Mouse (Mus musculus): ENCODE data around the gene Skp1a.
"Not testable (repeated sequence)": the region's sequence is repeated elsewhere in the genome, so short reads cannot be mapped to it uniquely, and the experiment has no call there.

The Skp1a gene

DNA sequence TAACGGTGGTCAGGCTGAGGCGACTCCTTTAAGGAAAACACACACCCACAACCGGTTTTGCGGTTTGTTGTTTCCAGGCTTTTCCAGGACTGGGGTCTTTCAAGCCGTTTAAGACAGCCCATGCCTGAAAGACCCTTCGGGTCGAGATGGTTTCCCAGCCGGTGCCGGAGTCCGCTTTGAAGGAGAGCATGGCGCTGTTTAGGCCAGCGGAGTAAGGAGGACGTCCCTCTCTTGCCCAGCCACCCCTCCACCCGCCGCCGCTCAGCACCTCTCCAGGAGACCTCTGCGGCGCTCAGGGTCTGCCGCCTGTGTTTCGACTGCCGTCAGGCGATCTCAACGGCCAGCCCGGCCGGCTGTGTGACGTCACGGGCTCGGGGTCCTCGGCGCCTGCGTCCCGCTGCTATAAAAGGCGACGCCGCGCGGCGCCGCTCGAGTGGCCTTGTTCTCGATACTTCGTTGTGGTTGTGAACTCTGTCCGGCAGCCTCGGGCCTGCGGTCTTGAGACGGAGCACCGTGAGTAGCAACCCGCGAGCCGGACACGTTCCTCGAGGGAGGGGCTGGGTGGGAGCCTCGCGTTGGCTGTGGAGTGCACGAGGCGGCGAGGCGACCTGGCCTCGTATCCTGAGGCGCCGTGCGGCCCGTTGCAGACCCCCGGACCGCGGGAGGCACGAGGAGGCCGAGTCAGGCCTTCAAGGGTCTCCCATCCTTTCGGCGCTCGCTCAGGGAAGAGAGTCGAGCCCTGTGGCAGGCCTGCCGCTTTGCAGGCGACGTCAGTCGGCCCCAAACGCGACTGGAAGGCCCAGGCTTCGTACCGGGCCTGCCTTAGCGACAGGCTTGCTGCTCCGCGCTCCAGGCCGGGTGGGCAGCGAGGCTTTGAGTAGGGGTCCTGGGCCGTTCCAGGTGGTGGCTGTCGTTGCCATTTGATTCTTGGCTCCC lies at the start of gene Skp1a:
Skp1a (plus strand) TSS at position 390 of the 936 bp plus-strand sequence.
- peak; percentile 93 for DNase-seq

DNA sequence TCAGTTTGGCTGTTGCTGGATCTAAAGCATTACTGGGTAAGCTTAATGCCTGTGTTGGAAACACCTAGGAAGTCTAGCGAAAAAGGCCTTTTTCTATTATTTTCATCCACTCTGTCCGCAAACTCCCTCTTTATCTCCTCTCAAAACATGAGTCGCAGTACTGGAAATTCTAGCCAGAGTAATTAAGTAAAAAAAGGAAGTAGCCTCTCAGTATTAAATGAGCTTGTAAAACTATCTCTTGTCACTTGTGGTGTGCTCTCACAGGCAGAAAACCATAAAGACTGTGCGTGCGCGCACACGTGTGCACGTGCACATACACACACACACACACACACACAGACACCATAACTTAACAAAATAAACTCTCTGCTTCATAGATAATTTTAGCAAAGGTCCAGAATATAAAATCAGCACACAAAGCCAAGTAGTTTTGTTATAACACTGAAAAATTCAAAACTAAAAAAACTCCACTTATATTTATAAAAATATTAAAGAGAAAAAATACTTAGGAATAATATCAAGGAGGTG lies 35.2 kb upstream of the Skp1a start:
- not testable (repeated sequence) for DNase-seq

DNA sequence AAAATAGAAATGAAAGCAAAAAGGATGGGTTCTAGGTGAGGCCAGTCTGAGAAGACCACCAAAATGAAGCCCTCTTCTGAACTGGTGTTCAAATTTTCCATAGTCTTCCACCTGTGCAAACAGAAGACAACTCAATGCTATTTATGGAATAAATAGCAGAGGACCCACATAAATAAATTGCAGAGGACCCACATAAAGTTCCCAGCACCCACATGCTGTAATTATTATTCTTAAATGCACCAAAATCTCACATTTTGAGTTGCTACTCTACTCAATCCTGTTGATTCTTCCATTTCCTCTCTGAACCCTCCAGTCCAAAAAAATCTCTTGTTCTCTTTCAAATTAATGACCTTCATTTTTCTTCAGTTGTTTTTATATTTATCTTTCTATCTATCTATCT lies 17.9 kb upstream of the Skp1a start, which contains the start of gene Olfr1371:
Olfr1371 (minus strand) TSS at position 101 of the 400 bp plus-strand sequence.
- DNase-seq = no peak

DNA sequence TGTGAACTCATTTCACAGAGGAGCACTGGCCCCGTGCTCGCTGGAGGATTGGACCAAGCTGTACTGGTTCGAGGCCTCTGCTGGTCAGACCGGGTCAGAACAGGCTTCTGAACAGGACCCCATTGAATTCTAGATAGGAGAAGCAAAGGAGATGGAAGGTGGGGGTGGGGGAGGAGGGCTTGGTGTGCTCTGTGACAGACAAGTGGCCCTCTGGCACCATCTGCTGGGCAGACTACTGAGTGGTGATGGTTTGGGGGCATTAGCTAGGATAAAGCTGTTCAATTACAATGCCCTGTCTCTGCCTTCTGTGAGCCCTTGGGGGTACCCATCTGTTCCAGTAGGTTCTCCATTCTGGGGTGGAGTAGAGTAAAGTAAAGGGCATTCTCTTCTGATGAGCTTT lies 11.5 kb upstream of the Skp1a start:
- peak; percentile 83 for DNase-seq

DNA sequence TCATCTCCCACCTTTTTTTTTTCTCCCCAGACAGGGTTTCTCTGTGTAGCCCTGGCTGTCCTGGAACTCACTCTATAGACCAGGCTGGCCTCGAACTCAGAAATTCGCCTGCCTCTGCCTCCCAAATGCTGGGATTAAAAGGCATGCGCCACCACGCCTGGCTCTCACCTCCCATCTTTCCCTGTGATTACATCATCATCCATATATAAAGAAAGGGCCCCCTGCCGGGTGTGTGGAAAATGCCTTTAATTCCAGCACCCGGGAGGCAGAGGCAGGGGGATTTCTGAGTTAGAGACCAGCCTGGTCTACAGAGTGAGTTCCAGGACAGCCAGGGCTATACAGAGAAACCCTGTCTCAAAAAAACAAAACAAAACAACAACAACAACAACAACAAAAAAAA lies 9.9 kb upstream of the Skp1a start:
- not testable (repeated sequence) for DNase-seq

DNA sequence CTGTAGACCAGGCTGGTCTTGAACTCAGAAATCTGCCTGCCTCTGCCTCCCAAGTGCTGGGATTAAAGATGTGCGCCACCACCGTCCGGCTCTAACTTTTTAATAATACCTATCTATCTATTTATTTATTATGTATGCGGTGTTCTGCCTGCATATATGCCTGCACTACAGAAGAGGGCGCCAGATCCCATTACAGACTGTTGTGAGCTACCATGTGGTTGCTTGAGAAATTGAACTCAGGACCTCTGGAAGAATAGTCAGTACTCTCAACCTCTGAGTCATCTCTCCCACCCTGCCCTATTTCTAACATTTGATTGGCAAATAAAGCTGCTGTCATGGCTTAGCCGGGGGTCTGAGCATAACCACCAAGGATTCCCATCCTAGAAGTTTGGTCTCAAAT lies 8.9 kb upstream of the Skp1a start:
- peak; percentile 57 for DNase-seq

DNA sequence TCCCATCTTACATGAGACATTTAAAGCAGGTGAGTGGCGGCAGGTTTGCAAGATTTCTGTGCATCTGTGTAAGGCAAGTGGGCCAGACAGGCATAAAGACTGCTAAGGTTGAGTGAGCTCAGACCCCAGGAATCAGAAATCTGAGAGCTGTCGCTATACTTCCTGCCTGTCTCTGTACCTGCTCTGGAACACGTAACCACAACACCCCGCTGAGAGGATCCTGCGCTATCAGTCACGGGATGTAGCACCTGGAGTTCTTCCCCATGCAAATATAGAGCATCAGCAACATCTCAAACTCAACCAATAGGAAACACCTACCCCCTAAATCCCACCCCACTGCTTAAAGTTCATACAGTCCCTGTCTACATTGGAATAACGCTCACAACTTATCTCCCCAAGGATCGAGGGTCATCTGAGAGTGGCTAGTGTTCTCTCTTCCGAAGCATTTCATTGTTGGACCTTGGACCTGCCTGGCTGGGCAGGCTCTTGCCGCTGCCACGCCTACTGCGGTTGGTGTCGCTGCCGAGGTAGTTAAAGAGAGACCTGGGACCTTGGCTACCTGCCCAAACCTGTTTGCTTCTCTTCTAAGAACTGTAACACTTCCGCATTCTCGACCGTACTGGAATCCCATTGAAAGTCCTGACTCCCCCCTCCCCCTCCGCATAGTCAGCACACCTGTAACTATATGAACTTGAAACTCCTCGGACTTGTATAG lies 7.7 kb upstream of the Skp1a start:
- DNase-seq = peak; percentile 95

DNA sequence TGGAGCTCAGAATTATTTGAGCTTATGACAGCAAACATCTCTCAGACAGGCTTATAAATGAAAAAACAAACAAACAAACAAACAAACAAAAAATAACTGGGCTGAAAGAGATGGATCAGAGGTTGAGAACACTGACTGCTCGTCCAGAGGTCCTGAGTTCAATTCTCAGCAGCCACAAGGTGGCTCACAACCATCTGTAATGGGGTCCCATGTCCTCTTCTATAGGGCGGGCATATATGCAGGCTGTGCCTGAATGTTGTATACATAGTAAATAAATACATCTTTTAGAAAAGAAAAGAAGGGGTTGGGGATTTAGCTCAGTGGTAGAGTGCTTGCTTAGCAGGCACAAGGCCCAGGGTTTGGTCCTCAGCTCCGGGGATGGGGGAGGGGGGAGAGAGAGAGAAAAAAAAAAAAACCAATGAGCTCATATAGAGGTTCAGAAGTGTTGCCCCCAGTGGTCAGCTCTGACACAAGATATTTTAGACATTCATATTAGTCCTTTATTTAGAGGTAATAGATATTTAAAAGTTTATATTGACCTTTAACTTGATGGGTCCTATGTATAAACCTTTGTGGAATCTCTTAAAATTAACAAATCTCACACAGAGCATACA lies 5.7 kb upstream of the Skp1a start:
- no peak for DNase-seq

DNA sequence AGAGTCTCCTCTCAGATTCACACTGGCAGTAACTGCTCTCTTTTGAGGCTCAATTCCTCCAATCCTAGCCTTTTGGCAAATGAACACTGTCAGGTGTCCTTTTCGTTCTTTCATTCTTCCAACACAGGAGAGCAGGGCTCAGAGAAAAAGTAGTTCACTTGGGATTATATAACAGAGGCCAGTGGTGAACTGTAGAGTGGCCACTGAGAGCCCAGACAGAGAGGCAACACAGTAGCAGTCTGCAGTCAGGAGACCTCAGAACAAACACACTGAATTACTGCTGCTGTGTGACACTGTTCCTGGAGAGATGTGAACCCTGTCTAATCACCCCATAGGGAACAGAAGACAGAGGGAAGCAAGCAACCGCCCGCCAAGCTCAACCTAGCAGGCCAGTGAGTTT lies 4.7 kb upstream of the Skp1a start:
- DNase-seq = no peak

DNA sequence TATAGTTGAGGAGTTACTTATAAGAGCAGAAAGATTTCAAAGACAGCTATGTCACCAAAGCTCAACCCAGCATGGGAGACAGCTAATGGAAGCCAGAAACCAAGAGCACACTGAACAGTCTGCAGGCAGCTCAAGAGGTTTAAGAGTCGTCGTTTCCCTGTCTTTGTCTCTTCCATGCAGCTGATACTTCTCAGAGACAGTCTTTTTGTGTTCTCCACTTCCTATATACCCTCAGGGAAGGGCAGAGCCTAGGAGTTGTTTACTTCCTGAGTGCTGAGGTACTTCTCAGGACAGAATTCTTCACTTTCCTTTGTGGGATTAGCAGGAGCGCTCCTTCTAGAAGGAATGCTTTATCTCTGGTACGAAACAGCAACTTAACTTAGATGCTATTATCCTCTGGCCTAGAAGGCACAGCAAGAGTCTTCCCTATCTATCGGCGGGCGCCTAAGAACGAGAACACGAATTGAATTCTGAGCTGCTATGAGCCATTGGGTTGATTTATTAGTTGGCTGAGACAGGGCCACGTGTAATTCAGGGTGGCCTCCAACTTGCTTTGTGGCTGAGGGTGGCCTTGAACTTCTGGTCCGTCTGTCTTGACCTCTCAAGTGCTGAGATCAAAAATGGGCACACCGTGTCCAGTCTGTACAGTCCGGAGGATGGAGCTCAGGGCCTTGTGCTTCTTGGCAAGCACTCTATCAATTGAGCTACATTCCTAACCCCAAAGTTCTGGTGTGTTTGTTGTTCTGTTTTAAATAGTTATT lies 4.1 kb upstream of the Skp1a start:
- DNase-seq = no peak

DNA sequence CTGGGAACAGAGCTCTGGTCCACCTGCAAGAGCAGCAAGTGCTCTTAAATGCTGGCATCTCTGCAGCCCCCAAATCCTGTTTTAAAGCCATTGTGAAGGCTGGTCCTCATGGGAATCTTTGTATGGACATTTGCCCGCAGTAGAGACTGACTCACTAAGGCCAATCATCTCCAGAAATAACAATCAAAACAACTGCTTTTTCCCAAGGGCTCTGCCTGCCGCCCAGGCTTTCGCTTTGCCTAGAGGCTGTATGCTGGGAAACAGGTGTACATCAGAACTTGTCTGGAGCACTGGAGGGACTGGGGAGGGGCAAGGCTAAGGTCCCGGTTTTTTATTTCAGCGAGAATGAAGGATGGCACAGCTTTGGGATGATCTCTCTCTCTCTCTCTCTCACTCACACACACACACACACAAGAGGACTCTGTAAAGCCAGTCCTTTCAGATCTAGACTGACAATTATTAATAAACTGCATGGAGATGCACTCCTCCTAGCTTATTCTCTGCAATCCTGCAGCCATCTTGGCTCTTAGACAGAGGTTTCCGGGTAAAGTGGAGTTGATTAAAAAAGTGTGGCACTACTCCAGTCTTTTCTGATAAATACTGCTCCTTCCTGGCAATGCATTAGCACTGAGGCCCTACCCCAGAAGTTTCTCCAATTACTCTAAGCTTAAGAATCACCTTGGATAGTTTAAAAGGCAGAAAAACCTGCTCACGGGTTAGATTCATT lies 2.9 kb upstream of the Skp1a start:
- DNase-seq = no peak

DNA sequence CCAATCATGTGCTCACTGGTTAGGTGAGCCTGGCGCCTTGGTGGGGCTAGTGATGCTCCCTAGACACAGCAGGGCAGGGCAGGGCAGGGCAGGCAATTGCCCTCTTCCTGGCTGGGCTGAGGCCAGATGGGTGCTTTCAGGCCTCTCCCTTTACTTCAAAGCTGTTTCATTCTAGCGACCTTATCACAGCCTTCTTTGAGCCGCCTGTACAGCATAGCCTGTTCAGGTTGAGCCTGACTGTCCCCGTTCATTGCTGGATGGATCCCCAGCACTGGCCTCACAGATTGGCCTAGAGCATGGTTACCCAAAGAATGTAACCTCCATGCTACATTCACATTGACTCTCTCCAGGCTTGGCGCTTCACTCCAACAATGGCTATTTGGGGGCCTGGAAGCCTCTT lies 1.1 kb upstream of the Skp1a start:
- DNase-seq = no peak

DNA sequence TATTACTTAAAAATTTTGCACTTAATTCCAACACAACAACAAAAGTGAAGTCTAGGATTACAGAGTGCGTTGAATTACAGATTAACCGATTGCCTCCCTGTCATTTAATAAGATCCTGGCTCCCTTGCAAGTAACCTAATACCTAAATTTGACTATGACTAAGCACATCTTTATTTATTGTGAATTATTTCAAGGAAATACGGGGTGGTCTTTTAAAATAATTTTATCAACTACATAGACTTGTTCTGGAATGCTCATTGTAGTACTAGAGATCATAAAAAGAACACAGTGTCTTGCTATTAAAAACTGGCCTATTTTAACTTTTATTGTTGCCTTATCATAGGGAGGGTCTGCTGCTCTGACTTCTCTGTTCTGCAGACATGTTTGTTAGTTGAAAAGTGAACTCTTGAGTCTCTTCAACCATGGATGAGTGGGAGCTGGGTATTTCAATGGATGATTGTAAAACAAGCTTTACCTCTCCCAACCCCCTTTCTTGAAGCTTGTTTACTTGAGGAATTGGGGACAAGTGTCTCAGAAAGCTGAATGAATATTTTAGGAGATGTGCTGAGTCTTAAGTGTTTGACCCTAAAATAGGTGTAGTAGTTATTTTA lies 1.4 kb downstream of the Skp1a start:
- DNase-seq = no peak

DNA sequence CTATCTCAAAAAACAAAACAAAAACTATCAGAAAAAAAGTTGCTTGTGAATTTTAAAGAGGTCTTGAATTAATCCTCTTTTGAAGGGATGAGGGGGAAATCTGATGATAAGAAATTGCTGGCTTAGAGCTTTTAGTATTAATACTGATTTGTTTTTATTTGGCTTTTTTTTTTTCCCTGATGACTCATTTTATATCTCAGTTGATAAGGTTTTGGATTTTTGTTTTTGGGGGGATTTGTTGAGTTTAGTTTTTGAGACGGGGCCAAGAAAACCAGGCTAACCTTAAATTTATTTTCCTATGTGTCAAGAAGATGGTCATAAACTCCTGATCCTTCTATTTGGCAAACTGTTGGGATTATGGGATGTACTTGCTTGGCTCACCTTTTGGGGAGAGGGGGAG lies 2.1 kb downstream of the Skp1a start:
- DNase-seq = no peak

DNA sequence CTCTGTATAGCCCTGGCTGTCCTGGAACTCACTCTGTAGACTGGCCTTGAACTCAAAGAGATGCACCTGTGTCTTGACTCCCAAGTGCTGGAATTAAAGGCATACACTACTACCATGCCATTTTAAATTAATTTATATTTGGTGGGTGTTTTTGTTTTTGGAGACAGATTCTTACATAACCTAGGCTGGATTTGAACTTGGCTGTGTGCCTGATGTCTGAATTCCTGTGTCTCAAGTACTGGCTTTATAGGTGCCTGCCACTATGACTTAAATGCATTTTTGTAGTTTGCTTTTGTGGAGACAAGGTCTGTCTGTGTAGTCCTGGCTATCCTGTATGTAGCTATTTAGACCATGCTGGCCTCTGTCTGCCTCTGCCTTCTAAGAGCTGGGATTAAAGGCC lies 2.7 kb downstream of the Skp1a start:
- peak; percentile 56 for DNase-seq

DNA sequence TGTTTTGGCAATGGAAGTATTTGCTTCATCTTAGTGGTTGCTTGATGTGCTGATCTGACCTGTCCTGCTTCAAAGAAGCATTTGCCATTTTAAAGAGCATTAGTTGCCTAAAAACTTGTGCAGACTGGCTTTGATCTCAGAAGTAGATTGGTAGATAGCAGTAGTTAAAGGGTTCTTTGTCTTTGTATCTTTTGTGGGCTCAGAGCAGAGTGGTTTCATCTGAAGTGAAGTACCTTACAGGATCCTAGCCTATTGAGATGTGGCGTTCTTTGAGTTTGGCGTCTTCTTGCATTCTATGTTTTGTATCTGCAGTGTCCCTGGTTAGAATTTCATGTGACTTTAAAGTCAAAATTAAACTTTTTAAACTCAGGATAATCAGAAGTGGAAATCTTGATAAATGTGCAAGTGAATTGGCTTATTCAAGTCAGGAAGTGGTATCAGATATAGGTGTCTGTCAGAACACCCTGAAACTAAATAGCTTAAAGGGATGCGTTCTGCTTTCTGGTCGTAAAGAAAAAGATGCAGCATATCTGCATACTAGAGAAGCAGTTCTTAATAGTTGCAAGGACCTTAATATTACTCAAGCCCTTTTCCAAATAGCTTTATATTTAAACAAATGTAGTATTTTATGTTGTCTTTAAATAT lies 9.2 kb downstream of the Skp1a start:
- DNase-seq = no peak

DNA sequence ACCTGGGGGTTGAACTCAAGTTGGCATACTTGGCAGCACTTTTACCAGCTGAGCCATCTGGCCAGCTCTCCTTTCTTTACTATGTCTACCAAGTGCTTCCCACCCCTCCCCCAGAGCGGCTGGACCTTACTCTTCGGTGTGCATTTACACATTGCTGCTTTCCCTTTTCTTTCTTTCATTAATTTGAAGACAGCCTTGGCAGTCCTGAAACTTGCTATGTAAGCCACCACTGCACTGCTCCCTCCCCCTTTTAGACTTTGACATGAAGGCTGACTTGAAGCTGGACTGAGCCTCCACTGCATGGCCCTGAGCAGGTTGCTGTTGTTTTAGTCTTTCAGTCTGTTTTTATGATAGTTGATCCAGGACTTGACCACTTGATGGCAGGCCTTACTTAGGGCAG lies 17.7 kb downstream of the Skp1a start:
- DNase-seq = no peak

DNA sequence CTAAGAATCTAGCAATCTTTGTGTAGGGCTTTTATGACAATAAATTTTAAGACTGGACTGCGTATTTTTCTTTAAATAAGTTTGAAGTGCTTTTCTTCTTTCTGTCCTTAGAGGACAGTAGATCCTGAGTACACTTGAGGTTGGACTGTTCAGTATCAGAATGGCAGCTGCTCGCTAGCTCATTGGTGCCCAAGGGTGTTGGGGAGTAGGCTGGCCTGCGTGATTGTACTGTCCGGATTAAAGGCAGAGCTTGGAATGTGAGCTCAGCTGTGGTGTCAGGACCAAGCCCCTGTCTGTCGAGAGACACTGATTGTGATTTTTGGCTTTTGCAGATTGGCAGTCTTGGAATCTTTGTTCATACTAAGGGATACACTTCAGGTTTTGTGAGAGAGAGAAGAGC lies 20.0 kb downstream of the Skp1a start:
- no peak for DNase-seq

DNA sequence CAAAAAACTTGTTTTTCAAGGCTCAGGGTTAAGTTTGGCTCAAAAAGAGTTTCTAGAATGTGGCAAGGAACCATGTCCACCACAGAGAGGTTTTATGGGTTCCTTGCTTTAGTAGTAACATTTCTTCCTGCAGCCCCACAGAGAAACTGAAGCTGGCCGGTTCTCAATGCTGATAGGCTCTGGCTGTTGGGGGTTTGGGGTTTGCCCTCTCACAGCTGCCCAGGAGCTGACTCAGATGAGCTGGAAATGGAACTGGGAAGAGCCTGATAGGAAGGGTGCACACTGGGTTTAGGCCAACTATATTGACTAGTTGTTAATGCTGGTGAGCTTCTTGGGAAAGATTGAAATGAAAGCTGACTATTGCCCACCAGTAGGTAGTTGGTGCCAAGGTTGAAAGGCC lies 20.9 kb downstream of the Skp1a start:
- no peak for DNase-seq

DNA sequence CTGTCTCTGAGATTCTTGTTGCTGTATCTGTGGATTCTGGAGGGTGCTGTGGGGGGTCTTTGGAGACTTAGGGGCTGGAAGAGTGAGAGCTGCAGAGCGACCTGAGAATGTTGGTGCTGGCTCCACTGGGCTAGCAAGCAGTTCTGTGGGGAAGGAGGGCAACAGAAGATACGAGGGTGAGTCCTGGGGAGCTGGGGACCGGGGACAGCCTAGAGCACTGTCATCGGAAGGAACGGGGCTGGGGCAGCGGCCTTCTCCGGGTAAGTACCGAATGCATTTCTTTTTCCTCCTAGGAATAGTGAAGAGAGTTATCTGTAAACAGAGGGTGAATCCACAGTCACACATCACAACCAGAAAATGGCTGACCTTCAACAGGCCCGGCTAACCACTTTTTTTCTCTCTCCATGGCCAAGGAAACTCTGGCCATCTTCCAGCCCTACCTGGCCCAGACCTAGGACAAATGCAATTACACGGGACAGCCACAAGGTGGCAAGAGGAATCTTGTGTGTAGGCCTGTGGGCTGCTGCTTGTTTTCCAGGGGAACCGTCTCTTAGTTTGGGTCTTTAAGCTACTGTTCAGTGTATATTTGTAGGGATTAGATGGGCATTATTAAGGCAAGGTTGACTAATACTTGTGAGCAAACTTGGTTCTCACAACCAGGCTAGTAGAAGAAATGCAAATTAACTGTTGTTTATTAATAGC lies 22.0 kb downstream of the Skp1a start:
- peak; percentile 84 for DNase-seq

Data from lung, postnatal 36 days (tissue).